Mouse (Mus musculus): Measurements from ENCODE around the gene Asic2.

DNA sequence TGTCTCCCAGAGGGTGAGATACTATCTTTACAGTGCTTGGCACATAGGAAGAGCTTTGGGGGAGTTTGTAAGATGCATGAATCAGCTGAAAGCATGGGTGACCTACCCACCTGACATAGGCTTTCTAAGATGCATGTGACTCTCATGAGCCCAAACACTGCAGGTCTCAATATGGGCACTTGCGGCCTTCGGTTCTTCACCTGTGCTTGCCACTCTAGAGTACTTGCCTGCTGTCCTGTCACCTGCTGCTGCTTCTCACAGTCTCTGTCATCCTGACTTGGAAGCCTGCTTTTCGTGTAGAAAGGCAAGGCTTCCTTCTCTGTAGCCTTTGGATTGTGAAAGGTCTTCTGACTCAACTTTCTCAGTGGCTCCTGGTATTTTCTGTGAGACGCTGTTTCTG is 645.1 kb downstream of the Asic2 start:
- TF ChIP-seq CTCF (IDR thresholded peaks at IDR 0.05; ENCODE audit: low read depth) (no peak), EP300 (IDR thresholded peaks at IDR 0.05; ENCODE audit: low read depth) (no peak)
